Mouse (Mus musculus): Measurements from ENCODE around the gene Dctpp1. TPM values are rescaled to one million over a fixed set of nuclear protein-coding genes. Genes with fewer than 3 reads are reported as not detected.

Dctpp1 gene
- total RNA-seq (2021) = 10 to 100 TPM; 60.7 to 65.0 TPM
- long read RNA-seq, experiment 1, transcript Dctpp1-201 (3 exons, 676 nt) = major isoform, 61 of 64 reads
- long read RNA-seq, experiment 1, partial matches to known transcripts = 1 of 64 reads
- long read RNA-seq, experiment 1, other reads (novel, unspliced or antisense) = 2 of 64 reads
- long read RNA-seq, experiment 2, transcript Dctpp1-201 (3 exons, 676 nt) = major isoform, 46 of 47 reads
- long read RNA-seq, experiment 2, partial matches to known transcripts = 1 of 47 reads
- long read RNA-seq, experiment 2, other reads (novel, unspliced or antisense) = 0 of 47 reads

- peak; percentile 95 for DNase-seq
These were observed at the start of gene Dctpp1 for GRCm38 (mm10) chr7:127260309-127261111. TSS of gene Dctpp1 (minus strand) at chr7:127260709.

DNA sequence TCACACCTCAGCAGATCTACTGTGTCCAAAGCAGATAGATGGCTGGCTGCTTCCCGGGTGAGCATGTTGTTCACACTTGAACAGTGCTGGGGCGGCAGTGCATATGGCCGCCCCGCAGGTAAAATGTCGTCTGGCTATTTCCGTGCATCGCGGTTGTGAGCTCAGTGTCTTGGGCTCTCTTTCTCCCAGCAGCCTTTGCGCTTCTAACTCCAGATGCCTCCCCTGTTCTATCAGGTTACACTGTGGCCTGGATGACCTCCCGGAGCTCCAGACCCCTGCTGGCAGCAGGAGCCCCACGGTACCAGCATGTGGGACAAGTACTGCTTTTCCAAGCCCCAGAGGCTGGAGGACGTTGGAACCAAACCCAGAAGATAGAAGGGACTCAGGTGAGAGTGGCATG is 49.4 kb upstream of the Dctpp1 start:
- no peak for DNase-seq

DNA sequence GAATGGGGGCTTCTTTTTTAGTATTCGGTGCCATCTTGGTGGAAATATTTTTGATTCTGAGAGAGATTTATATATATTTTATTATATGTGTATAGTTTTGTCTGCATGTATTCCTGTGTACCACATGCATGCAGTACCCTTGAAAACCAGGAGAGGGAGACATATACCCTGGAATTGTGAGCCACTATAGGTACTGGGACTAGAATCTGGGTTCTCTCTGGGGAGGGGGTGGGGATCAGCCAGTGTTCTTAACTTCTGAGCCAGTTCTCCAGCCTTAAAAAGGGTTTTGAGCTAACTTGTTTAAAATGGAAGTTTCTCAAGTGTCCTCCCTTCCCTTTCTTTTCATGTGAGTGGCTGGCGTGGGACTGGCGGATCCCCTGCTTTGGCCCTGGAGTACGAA is 48.4 kb upstream of the Dctpp1 start:
- DNase-seq = peak; percentile 68

DNA sequence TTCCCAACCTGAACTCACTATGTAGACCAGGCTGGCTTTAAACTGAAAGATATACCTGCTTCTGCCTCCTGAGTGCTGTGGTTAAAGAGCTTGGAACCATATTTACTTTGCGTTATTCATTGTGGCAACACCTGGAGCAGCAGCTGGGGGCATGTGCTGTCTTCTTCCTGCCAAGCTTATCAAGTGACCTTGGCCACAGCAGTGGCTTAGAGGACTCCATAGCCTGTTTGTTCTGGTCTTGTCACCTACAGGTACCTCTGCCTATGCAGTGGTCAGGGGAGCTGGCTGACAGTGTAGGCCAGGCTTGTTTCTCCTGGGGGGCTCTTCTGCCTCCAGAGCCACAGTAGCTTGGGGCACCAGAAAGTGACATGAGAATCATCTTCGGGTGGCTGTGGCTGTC is 47.9 kb upstream of the Dctpp1 start:
- peak; percentile 11 for DNase-seq

- no peak for DNase-seq
These were observed 37.2 kb upstream of the Dctpp1 start for GRCm38 (mm10) chr7:127297586-127298193.

GRCm38 (mm10) chr7:127296786-127297555 is 36.5 kb upstream of the Dctpp1 start:
- DNase-seq = no peak

DNA sequence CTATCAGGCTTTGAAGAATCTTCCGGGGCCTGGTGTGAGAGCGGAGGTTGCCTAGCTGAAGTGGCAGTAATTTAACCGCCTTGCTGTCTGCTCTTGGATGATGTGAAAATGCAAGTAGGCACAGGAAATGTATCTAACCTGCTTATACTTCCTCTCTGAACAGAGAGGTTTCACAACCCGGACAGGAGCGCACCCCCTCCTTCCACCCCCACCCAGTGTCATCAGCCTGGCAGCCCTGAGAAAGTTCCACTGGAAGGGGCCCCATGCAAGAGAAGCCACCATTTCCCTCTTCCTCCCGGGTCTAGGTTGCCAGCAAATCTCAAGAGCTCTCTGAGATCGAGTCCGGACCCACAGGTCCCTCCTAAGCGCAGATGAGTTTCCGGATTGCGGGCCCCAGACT is 35.6 kb upstream of the Dctpp1 start, which contains the start of gene Itgal:
Gene Itgal (plus strand): TSS at position 163 of the 400 bp plus-strand sequence.
- DNase-seq = no peak

- no peak for DNase-seq
These were observed 29.6 kb upstream of the Dctpp1 start for GRCm38 (mm10) chr7:127290142-127290541.

GRCm38 (mm10) chr7:127289306-127289705 is 28.8 kb upstream of the Dctpp1 start:
- no peak for DNase-seq

GRCm38 (mm10) chr7:127287940-127288339 is 27.4 kb upstream of the Dctpp1 start:
- DNase-seq = no peak

GRCm38 (mm10) chr7:127285154-127285553 is 24.6 kb upstream of the Dctpp1 start:
- no peak for DNase-seq

DNA sequence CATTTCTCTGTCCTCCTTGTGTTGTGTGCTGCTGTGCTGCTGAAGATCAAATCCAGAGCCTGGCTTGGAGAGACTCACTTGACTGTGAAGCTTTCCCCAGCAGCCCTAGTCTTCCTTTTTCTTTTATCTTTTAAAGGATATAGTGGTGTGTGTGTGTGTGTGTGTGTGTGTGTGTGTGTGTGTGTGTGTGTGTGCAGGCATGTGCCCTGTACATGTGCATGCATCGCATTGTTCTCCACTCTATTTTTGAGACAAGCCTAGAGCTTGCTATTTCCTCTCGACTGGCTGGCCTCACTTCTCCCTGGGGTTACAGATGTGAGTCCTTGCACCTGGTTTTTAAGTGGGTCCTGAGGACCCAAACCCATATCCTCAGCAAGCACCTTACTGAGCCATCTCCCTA is 21.7 kb upstream of the Dctpp1 start:
- no peak for DNase-seq

GRCm38 (mm10) chr7:127281114-127281513 is 20.6 kb upstream of the Dctpp1 start:
- DNase-seq = no peak

- no peak for DNase-seq
These were observed 19.6 kb upstream of the Dctpp1 start for GRCm38 (mm10) chr7:127280092-127280491.

- DNase-seq = peak; percentile 60
These were observed 17.8 kb upstream of the Dctpp1 start for GRCm38 (mm10) chr7:127278311-127278710.

- no peak for DNase-seq
These were observed 16.0 kb upstream of the Dctpp1 start for GRCm38 (mm10) chr7:127276519-127276961.

DNA sequence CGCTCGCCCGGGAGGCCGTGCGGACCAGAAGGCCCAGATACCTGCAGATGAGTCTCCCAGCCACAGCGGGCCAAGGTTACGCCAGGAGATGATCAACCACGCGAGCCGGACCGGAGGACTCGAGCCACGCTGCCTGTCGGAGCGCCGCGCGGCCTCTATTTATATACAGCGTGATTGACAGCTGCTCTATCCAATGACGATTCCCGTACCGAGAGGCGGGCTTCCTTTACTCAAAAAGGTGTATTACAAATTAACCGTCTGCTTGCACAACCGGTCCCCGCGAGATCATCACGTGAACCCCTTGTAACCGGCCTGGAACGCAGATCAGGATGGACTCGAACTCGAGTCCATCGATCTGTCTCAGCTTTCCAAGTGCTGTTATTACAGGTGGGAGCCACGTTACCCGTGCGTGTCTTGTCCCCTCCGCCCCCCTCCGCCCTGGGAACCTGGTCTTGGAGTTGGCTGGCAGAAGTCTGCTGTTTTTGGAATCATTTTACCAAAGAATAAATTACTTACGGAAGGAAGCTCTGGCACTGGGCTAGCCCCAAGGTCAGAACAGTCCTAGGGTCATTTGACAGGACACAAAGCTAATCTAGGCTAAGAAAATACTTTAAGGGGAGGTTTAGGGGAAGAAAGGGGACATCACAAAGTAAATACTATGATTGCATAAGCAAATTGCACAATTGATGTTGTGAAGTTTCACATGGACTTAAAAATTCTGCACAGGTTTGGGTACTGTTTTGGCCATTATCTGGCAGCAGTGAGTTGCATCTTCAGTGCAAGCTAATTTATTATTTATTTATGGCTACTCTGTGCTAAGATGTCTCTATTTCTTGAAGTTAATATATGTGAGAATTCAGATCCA is 13.6 kb upstream of the Dctpp1 start, which contains the start of gene Sephs2:
Gene Sephs2 (minus strand): TSS at position 131 of the 865 bp plus-strand sequence.
- DNase-seq = peak; percentile 97

- peak; percentile 35 for DNase-seq
These were observed 12.8 kb upstream of the Dctpp1 start for GRCm38 (mm10) chr7:127273118-127273923.

GRCm38 (mm10) chr7:127272566-127272965 is 12.1 kb upstream of the Dctpp1 start:
- peak; percentile 58 for DNase-seq

GRCm38 (mm10) chr7:127271093-127271492 is 10.6 kb upstream of the Dctpp1 start:
- no peak for DNase-seq
